Mouse (Mus musculus) C2C12 (cell line): Measurements from ENCODE around the gene Tyro3.

ENCODE experiments used
- CEBPB ChIP-seq: IDR thresholded peaks from one replicate; pipeline ENCODE4 v1.6.1; 2011; ENCODE audit warnings: low read depth, mild to moderate bottlenecking, control low read depth, moderate library complexity
- CTCF ChIP-seq: IDR thresholded peaks from one replicate; pipeline ENCODE4 v1.5.1; 2011; ENCODE audit not compliant: control insufficient read depth, insufficient read depth, insufficient read length
- MAX ChIP-seq: IDR thresholded peaks from one replicate; pipeline ENCODE4 v1.6.1; 2011; ENCODE audit warnings: mild to moderate bottlenecking, control low read depth
- MYOD1 ChIP-seq: IDR thresholded peaks from one replicate; pipeline ENCODE4 v1.6.1; 2011; ENCODE audit warnings: low read depth; ENCODE audit not compliant: control insufficient read depth, insufficient read length

- TF ChIP-seq CTCF (no peak), MAX (no peak), MYOD1 (no peak), CEBPB (no peak)
These were observed 11.3 kb downstream of the Tyro3 start for GRCm38 (mm10) chr2:119808881-119809280.
